Comparison of ENCODE assay signal across 10 mouse cellular contexts in the genomic region with DNA sequence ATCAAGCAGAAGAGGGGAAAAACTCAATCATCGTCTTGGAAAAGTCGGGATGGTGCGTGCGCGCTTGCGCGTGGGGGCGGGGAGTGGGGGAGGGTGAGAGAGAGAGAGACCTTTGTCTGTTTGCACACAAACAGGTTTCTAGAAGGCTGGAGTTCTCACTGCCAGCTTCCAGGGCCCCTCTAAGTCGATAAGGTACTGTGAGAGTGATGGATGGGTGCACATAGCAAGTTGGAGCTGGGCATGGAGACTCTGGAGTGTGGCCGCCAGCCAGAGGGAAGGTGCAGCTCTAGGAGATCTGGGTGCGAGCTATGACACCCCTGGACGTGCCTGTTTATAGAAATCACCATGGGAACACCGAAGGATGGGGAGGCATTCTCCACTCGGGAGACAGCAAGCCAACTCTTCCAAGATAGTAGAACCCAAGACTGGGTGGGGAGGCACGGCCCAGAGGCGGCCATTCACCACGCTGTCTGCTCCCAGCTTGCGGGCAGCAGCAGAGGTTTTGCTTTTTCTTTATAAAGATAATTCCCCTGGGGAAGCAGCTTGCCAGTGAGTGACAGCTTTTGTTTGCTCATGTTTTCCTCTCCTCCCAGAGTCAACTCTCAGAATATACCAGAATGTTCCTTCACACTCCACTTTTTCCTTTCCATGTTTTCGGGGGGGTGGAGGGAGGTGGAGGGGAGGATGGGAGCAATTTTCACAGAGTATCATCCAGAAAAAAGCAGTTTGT.
A peak's percentile ranks its signal among the peaks of the same experiment; 100 is the strongest.
DNase-seq lines count a peak whose midpoint lies in the region; ATAC-seq lines count a peak whose summit lies in the region.
"Had no signal": no experiment of that assay in that cellular context is flagged by ENCODE, and none has a peak within 500 bp of the region (broad histone marks: within the 10 kb centered on the region; RNA-seq: fewer than 3 reads in every experiment).

No protein-coding gene starts in this region.

- DNase-seq in left cerebral cortex, postnatal 36 days (ENCODE audit: low spot score in 2 of 2) = peak; percentile 23
- no peak for DNase-seq in left cerebral cortex, postnatal 4 days
- DNase-seq in hindbrain, embryonic 11.5 days (ENCODE audit: low spot score) = no peak
- peak; percentile 46 for DNase-seq in lung, postnatal 36 days
- no peak for DNase-seq in spleen, postnatal 4 days (ENCODE audit: low spot score in 2 of 2)
- no peak for DNase-seq in cerebellum, postnatal 10 days
- no peak for DNase-seq in layer of hippocampus, adult 8-10 months (ENCODE audit: low spot score in 2 of 2)
- DNase-seq: right cerebral cortex, postnatal 4 days had no signal

- no peak overlapping the region for H3K4me3 ChIP-seq in embryonic facial prominence, embryonic 13.5 days
- H3K4me3 ChIP-seq in hindbrain, embryonic 11.5 days (ENCODE audit: low read depth, low read length) = no peak overlapping the region

- peaks cover 63% of the 10 kb centered on the region for H3K4me1 ChIP-seq in embryonic facial prominence, embryonic 13.5 days
- H3K4me1 ChIP-seq in hindbrain, embryonic 11.5 days (replicated peaks; ENCODE audit: control insufficient read depth, insufficient read depth, low read length) = no peaks in the 10 kb centered on the region

- H3K9me3 ChIP-seq in embryonic facial prominence, embryonic 13.5 days = no peaks in the 10 kb centered on the region
- no peaks in the 10 kb centered on the region for H3K9me3 ChIP-seq in hindbrain, embryonic 11.5 days (ENCODE audit: control insufficient read depth, low read length)

- H3K27me3 ChIP-seq in embryonic facial prominence, embryonic 13.5 days = peaks cover 5% of the 10 kb centered on the region; the same call in 1 of the 2 replicates
- H3K27me3 ChIP-seq in hindbrain, embryonic 11.5 days (ENCODE audit: control insufficient read depth, insufficient read depth, low read length) = no peaks in the 10 kb centered on the region; the same call in 1 of the 2 replicates

- no peaks in the 10 kb centered on the region for H3K36me3 ChIP-seq in embryonic facial prominence, embryonic 13.5 days
- H3K36me3 ChIP-seq in hindbrain, embryonic 11.5 days (ENCODE audit: control insufficient read depth, insufficient read depth, low read length) = no peaks in the 10 kb centered on the region

- peak overlapping the region; percentile 88 for H3K27ac ChIP-seq in embryonic facial prominence, embryonic 13.5 days
- H3K27ac ChIP-seq in hindbrain, embryonic 11.5 days (ENCODE audit: low read depth, low read length) = no peak overlapping the region

- ATAC-seq in embryonic facial prominence, embryonic 13.5 days (ENCODE audit: insufficient number of reproducible peaks, insufficient read depth, low FRiP score, low TSS enrichment, low read depth) = no peak
- peak; percentile 30; the same call in 1 of the 2 replicates for ATAC-seq in hindbrain, embryonic 11.5 days (ENCODE audit: low FRiP score)
- ATAC-seq: forebrain, embryonic 16.5 days had no signal

- intact Hi-C loops in left cerebral cortex, postnatal 36 days (cut with DNase I) = no loop called here
- intact Hi-C loops in left cerebral cortex, postnatal 4 days (cut with DNase I) = no loop called here

- 0 out of 2 replicates have a peak overlapping the region, but pooled peaks have one; percentile 27 for H3K9ac ChIP-seq in embryonic facial prominence, embryonic 13.5 days
- H3K9ac ChIP-seq in hindbrain, embryonic 11.5 days (ENCODE audit: low read depth, low read length) = no peak overlapping the region

- H3K4me2 ChIP-seq in embryonic facial prominence, embryonic 13.5 days = peak overlapping the region; percentile 0; the same call in 1 of the 2 replicates
- no peak overlapping the region for H3K4me2 ChIP-seq in hindbrain, embryonic 11.5 days (replicated peaks; ENCODE audit: low read depth, low read length)

- 78% methylated on average over 19 of the region's 19 CpGs for WGBS in embryonic facial prominence, embryonic 13.5 days
- 70% methylated on average over 19 of the region's 19 CpGs for WGBS in hindbrain, embryonic 11.5 days

Comparison
In these comparisons a context has a peak if more than half of its experiments do, and no peak if none do; other contexts are left out.
1. DNase-seq: peak in left cerebral cortex, postnatal 36 days (2 of 2) and lung, postnatal 36 days (single experiment); none in left cerebral cortex, postnatal 4 days (single experiment), hindbrain, embryonic 11.5 days (single experiment), spleen, postnatal 4 days (0 of 2), cerebellum, postnatal 10 days (0 of 2) and layer of hippocampus, adult 8-10 months (0 of 2).